Mouse (Mus musculus): ENCODE data around the gene Six4. TPM values are rescaled to one million over a fixed set of nuclear protein-coding genes. Genes with fewer than 3 reads are reported as not detected.
"Not testable (repeated sequence)": the region's sequence is repeated elsewhere in the genome, so short reads cannot be mapped to it uniquely, and the experiment has no call there.

The Six4 gene
- total RNA-seq (2014; rRNA removed) (0.31 and 0.43 TPM in 2 replicates), polyA plus RNA-seq (2015; fragmentation: Nextera tagmentation; extraction: Ambion mirVana) (0.09 and 0.13 TPM in 2 replicates)

DNA sequence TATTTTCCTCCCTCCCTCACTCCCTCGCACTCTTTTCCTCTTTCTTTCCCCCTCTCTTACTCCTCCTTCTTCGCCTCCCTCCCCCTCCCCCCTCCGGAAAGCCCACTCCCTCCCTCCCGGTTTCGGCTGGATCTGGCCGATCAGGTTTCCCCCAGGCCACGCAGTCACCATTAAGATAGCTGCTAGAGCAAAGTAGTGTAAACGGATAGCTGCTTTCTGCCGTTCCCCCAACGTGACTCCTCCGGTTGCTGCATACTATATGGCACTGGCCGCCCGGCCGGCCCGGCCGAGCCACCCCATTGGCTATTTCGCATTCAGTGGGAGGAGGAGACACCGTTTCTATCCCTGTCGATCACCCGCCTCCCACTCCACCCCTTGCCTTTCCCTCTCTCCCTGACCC lies at the start of gene Six4:
Gene Six4 (minus strand): TSS at position 261 of the 400 bp plus-strand sequence.
- peaks cover 6% of the 10 kb centered on the region; the same call in 1 of the 2 replicates for H3K4me1 ChIP-seq (ENCODE audit: insufficient read depth)
- H3K27me3 ChIP-seq (ENCODE audit: insufficient read depth, low read length), result peaks cover 25% of the 10 kb centered on the region
- H3K9me3 ChIP-seq (ENCODE audit: low read length), result no peaks in the 10 kb centered on the region
- H3K4me2 ChIP-seq (ENCODE audit: low read depth), result peak within 1 kb of the TSS; percentile 100
- no peak for TF ChIP-seq CTCF (IDR thresholded peaks at IDR 0.05; ENCODE audit: low read depth)
- H3K9ac ChIP-seq, result peak within 1 kb of the TSS; percentile 55
- H3K4me3 ChIP-seq (ENCODE audit: low read depth, low read length), result peak within 1 kb of the TSS; percentile 62
- WGBS, result under 1% methylated on average over 19 of the region's 20 CpGs
- ATAC-seq, result peak; percentile 63
- peak; percentile 13 for DNase-seq
- H3K36me3 ChIP-seq (ENCODE audit: insufficient read depth), result no peaks in the 10 kb centered on the region
- no peak within 1 kb of the TSS; the same call in 1 of the 2 replicates for H3K27ac ChIP-seq (ENCODE audit: low read depth, low read length)

DNA sequence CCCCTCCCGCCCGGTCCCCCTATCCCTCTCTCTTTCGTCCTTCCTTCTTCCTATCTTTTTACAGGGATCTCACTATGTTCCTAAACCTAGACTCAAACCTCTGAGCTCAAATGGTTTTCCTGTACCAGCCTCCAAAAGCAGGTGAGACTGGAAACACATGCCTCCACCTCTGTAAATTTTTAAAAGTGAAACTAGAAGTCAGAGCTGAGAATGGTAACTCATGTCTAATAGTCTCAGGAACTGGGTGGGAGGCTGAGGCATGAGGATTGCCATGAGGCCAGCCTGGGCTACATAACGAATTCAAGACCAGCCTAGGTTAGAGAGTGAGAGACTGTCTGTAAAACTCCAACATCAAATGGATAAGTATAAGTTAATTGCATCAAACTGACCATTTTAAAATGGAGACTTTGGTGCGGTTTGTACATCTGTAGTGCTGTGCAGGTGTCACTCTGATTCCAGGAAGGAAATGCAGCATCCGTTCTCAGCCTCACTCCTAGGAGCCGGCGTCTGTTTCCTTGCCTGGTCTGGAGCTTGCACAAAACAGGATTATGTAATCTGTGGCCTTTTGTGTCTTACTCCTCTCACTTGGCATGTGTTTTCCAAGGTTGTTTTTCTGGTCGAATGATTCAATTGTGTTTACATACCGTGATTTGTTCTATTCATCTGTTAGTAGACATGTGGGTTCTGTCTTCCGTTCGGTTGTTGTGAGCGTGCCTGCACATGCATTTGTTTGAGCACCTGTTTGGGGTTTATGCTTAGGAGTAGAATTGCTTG lies 49.3 kb upstream of the Six4 start:
- H3K27me3 ChIP-seq (ENCODE audit: insufficient read depth, low read length), result no peaks in the 10 kb centered on the region
- H3K9ac ChIP-seq, result no peak overlapping the region
- DNase-seq (no peak), ATAC-seq (no peak)
- TF ChIP-seq CTCF (IDR thresholded peaks at IDR 0.05; ENCODE audit: low read depth), result no peak
- no peaks in the 10 kb centered on the region for H3K36me3 ChIP-seq (ENCODE audit: insufficient read depth)
- H3K27ac ChIP-seq (ENCODE audit: low read depth, low read length), result no peak overlapping the region
- no peaks in the 10 kb centered on the region for H3K4me1 ChIP-seq (ENCODE audit: insufficient read depth)
- WGBS, result 47% methylated on average over 13 of the region's 13 CpGs
- no peaks in the 10 kb centered on the region for H3K9me3 ChIP-seq (ENCODE audit: low read length)
- H3K4me2 ChIP-seq (ENCODE audit: low read depth), result no peak overlapping the region
- H3K4me3 ChIP-seq (ENCODE audit: low read depth, low read length), result no peak overlapping the region

DNA sequence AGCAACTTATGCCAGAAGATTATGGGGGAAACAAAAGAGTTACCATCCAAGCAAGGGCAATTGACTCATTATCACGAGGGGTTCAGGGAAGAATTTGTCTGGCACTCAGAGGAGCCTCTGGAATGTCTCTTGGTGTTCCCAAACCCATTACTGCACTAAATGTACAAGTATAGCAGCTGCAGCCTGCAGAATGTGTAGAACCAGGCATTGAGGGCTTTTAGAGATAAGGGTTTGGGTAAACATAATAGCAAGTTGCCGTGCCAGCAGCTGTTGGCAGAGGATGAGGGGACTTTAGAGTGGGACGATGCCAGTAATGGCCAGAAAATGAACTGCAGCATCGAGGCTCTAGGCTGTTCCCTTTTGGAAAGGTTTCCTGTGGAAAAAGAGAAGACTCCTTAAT lies 47.1 kb upstream of the Six4 start:
- peak; percentile 10 for DNase-seq
- ATAC-seq, result no peak
- H3K4me2 ChIP-seq (ENCODE audit: low read depth), result no peak overlapping the region
- no peak overlapping the region for H3K4me3 ChIP-seq (ENCODE audit: low read depth, low read length)
- H3K27ac ChIP-seq (ENCODE audit: low read depth, low read length), result no peak overlapping the region
- H3K9ac ChIP-seq, result no peak overlapping the region
- no peaks in the 10 kb centered on the region for H3K27me3 ChIP-seq (ENCODE audit: insufficient read depth, low read length)
- no peaks in the 10 kb centered on the region for H3K9me3 ChIP-seq (ENCODE audit: low read length)
- no peaks in the 10 kb centered on the region for H3K4me1 ChIP-seq (ENCODE audit: insufficient read depth)
- no peak for TF ChIP-seq CTCF (IDR thresholded peaks at IDR 0.05; ENCODE audit: low read depth)
- WGBS, result 24% methylated on average over 4 of the region's 4 CpGs
- no peaks in the 10 kb centered on the region for H3K36me3 ChIP-seq (ENCODE audit: insufficient read depth)

DNA sequence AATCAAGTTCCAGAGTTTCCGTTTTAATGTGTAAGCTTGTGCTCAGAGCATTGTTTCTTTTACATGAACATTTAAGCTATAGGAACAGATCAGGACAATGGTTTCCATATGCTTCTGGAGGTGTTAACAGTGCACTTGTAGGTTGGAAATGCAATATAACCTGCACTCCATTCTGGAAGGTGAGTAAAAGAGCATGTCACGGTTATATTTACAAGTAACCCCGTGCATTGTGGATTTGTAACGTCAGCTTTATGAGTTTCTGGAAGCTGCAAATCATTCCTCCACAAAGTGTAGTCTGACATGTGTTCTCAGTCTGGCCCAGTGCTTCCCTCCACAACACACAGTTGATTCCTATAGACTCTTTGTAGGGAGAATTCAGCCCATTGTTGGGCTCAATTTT lies 40.9 kb upstream of the Six4 start:
- Histone ChIP-seq H3K36me3 (ENCODE audit: insufficient read depth) (no peaks in the 10 kb centered on the region), H3K27me3 (ENCODE audit: insufficient read depth, low read length) (no peaks in the 10 kb centered on the region), H3K4me3 (ENCODE audit: low read depth, low read length) (no peak overlapping the region), H3K9ac (no peak overlapping the region), H3K4me1 (ENCODE audit: insufficient read depth) (no peaks in the 10 kb centered on the region), H3K4me2 (ENCODE audit: low read depth) (no peak overlapping the region), H3K27ac (ENCODE audit: low read depth, low read length) (no peak overlapping the region), H3K9me3 (ENCODE audit: low read length) (no peaks in the 10 kb centered on the region)
- no peak for ATAC-seq
- 92% methylated on average over 4 of the region's 4 CpGs for WGBS
- TF ChIP-seq CTCF (IDR thresholded peaks at IDR 0.05; ENCODE audit: low read depth), result no peak
- no peak for DNase-seq

DNA sequence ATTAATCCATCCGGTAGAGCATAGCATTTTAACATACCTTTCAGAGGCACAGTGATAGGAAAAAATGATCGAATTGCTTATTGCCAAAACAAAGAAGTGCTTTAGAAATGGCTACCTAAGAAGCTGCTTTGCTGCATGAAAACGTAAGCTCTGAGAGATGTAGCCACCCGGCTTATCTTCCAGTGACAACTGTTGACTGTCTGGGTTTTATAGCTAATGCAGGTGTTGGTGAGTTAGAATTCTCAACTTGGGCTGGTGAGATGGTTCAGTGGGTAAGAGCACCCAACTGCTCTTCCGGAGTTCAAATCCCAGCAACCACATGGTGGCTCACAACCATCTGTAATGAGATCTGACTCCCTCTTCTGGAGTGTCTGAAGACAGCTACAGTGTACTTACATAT lies 37.8 kb upstream of the Six4 start:
- not testable (repeated sequence) for H3K9ac ChIP-seq; DNase-seq; H3K4me1 ChIP-seq (ENCODE audit: insufficient read depth); H3K9me3 ChIP-seq (ENCODE audit: low read length); H3K4me2 ChIP-seq (ENCODE audit: low read depth); H3K36me3 ChIP-seq (ENCODE audit: insufficient read depth); ATAC-seq; H3K27me3 ChIP-seq (ENCODE audit: insufficient read depth, low read length); H3K27ac ChIP-seq (ENCODE audit: low read depth, low read length); H3K4me3 ChIP-seq (ENCODE audit: low read depth, low read length)
- 90% methylated on average over 5 of the region's 5 CpGs for WGBS

DNA sequence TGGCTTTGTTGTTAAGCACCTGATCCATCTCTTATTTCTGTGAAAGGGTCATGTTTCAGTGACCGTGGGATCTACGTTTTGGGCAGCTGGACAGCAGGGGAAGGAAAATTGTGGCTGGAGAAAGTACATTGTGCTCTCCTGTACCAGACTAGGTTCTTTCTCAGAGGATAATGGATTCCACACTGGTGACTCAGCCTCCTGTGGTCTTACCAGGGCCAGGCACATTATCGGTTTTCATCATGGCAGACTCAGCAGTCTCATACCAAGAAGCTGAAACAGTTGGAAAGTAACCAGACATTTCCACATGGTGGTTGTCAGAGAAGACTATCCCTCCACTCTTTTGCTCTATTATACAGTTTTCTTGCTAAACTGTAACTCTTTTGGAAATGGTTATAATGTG lies 34.0 kb upstream of the Six4 start:
- Histone ChIP-seq H3K9ac (no peak overlapping the region), H3K27ac (ENCODE audit: low read depth, low read length) (no peak overlapping the region), H3K9me3 (ENCODE audit: low read length) (no peaks in the 10 kb centered on the region), H3K36me3 (ENCODE audit: insufficient read depth) (no peaks in the 10 kb centered on the region), H3K27me3 (ENCODE audit: insufficient read depth, low read length) (no peaks in the 10 kb centered on the region), H3K4me3 (ENCODE audit: low read depth, low read length) (no peak overlapping the region), H3K4me2 (ENCODE audit: low read depth) (no peak overlapping the region), H3K4me1 (ENCODE audit: insufficient read depth) (no peaks in the 10 kb centered on the region)
- ATAC-seq (no peak), DNase-seq (no peak)
- 60% methylated on average over 3 of the region's 3 CpGs for WGBS
- TF ChIP-seq CTCF (IDR thresholded peaks at IDR 0.05; ENCODE audit: low read depth), result no peak

DNA sequence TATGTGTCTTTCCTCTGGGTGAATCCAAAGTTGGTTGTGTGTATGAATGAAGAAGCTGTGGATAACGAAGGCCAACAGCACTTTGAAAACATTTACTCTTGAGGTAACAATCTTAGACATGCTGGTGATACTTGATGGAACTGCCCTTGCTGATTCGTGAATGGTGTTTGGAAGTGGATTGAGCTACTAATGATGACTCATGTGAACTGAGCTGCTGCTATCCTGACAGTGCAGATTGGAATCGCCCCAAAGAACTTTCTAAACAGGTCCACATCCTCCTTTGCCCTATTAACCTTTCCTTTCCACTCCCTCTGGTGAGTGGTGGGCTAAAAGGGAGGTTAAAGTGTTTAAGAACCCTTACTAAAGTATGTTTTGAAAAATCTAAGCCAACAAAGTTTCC lies 27.5 kb upstream of the Six4 start:
- TF ChIP-seq CTCF (IDR thresholded peaks at IDR 0.05; ENCODE audit: low read depth), result no peak
- H3K36me3 ChIP-seq (ENCODE audit: insufficient read depth), result no peaks in the 10 kb centered on the region
- no peak overlapping the region for H3K27ac ChIP-seq (ENCODE audit: low read depth, low read length)
- no peak overlapping the region for H3K4me3 ChIP-seq (ENCODE audit: low read depth, low read length)
- no peaks in the 10 kb centered on the region for H3K27me3 ChIP-seq (ENCODE audit: insufficient read depth, low read length)
- no peak overlapping the region for H3K9ac ChIP-seq
- WGBS, result 87% methylated on average over 3 of the region's 3 CpGs
- no peak for DNase-seq
- H3K4me1 ChIP-seq (ENCODE audit: insufficient read depth), result no peaks in the 10 kb centered on the region
- no peaks in the 10 kb centered on the region for H3K9me3 ChIP-seq (ENCODE audit: low read length)
- ATAC-seq, result no peak
- no peak overlapping the region for H3K4me2 ChIP-seq (ENCODE audit: low read depth)

All from forebrain, postnatal 0 days (tissue).